Mouse (Mus musculus): Measurements from ENCODE around the gene Atad1.

The Atad1 gene

GRCm38 (mm10) chr19:32665243-32665642 is 74.3 kb downstream of the Atad1 start:
- no peak for DNase-seq

- peak; percentile 48 for DNase-seq
Measured at GRCm38 (mm10) chr19:32662936-32663335, 76.7 kb downstream of the Atad1 start.

GRCm38 (mm10) chr19:32659346-32659745 is 80.2 kb downstream of the Atad1 start:
- DNase-seq = peak; percentile 64

- DNase-seq = no peak
Measured at GRCm38 (mm10) chr19:32653630-32654362, 85.8 kb downstream of the Atad1 start.

GRCm38 (mm10) chr19:32653122-32653521 is 86.5 kb downstream of the Atad1 start:
- peak; percentile 28 for DNase-seq

GRCm38 (mm10) chr19:32651046-32651445 is 88.5 kb downstream of the Atad1 start:
- no peak for DNase-seq

GRCm38 (mm10) chr19:32648019-32648571 is 91.5 kb downstream of the Atad1 start:
- no peak for DNase-seq

GRCm38 (mm10) chr19:32646382-32646781 is 93.2 kb downstream of the Atad1 start:
- no peak for DNase-seq

GRCm38 (mm10) chr19:32645939-32646338 is 93.6 kb downstream of the Atad1 start:
- DNase-seq = no peak

GRCm38 (mm10) chr19:32643642-32644041 is 95.9 kb downstream of the Atad1 start:
- no peak for DNase-seq

GRCm38 (mm10) chr19:32641995-32642394 is 97.6 kb downstream of the Atad1 start:
- DNase-seq = no peak

GRCm38 (mm10) chr19:32641535-32641934 is 98.1 kb downstream of the Atad1 start:
- no peak for DNase-seq

- DNase-seq = no peak
Measured at GRCm38 (mm10) chr19:32638276-32638903, 101.2 kb downstream of the Atad1 start.

- peak; percentile 56 for DNase-seq
Measured at GRCm38 (mm10) chr19:32637357-32638275, 102.0 kb downstream of the Atad1 start.

- DNase-seq = no peak
Measured at GRCm38 (mm10) chr19:32634916-32635315, 104.7 kb downstream of the Atad1 start.

- peak; percentile 82 for DNase-seq
Measured at GRCm38 (mm10) chr19:32628572-32629132, 110.9 kb downstream of the Atad1 start.

GRCm38 (mm10) chr19:32627631-32628030 is 112.0 kb downstream of the Atad1 start:
- peak; percentile 86 for DNase-seq

GRCm38 (mm10) chr19:32626768-32627331 is 112.7 kb downstream of the Atad1 start:
- peak; percentile 82 for DNase-seq

- peak; percentile 86 for DNase-seq
Measured at GRCm38 (mm10) chr19:32622142-32622541, 117.4 kb downstream of the Atad1 start.
